Mouse (Mus musculus) neutrophil, adult 5-6 weeks (primary cell): ENCODE data around the gene Sumf1. TPM values are rescaled to one million over a fixed set of nuclear protein-coding genes. Genes with fewer than 3 reads are reported as not detected.

Source experiments
- ATAC-seq: fragments of 151-379, 151-347 bp; 2 replicates; pipeline ENCODE4 v1.8.0; 2017; ENCODE audit warnings: mild to moderate bottlenecking, moderate TSS enrichment; ENCODE audit not compliant: insufficient number of reproducible peaks, poor library complexity, low FRiP score, severe bottlenecking; ENCODE audit errors: extremely low read depth
- total RNA-seq: library from RNA; stranded (forward); fragments of 200-1000 nt; gene quantifications from 2 replicates; pipeline ENCODE4 v1.2.3, GENCODE M21; 2017

Sumf1 gene
- total RNA-seq, 1 experiment from 2014 or later, result 14.0 TPM

DNA sequence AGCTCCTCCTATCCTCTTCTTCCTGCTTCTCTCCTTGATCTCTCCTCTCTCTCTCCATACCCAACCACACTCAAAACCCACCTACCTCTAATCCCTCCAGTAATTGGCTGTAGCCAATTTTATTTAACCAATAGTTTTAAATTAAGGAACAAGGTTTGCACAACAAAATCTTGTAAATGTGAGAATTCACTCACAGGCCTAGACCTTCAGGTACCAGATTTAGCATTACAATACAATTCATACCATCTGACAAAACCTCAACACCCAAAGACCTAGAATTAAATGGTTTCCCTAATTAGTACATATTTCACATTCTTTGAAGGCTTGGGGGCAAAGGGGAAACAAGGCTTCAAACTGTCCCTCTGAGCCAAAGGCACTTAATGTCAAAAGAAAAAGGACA, 78.0 kb downstream of the Sumf1 start:
- no peak for ATAC-seq

- ATAC-seq, result no peak
Observed at GRCm38 (mm10) chr6:108101936-108102830, 83.2 kb downstream of the Sumf1 start.

- no peak for ATAC-seq
Observed at GRCm38 (mm10) chr6:108098846-108099217, 86.5 kb downstream of the Sumf1 start.

- peak; percentile 97 for ATAC-seq
Observed at GRCm38 (mm10) chr6:108098171-108098845, 87.1 kb downstream of the Sumf1 start.

GRCm38 (mm10) chr6:108095445-108095844, 89.9 kb downstream of the Sumf1 start:
- ATAC-seq, result no peak

GRCm38 (mm10) chr6:108093449-108093848, 91.9 kb downstream of the Sumf1 start:
- no peak for ATAC-seq

- no peak for ATAC-seq
Observed at GRCm38 (mm10) chr6:108092646-108093045, 92.7 kb downstream of the Sumf1 start.

- no peak for ATAC-seq
Observed at GRCm38 (mm10) chr6:108091296-108091695, 94.1 kb downstream of the Sumf1 start.

- no peak for ATAC-seq
Observed at GRCm38 (mm10) chr6:108075857-108076256, 109.5 kb downstream of the Sumf1 start.

GRCm38 (mm10) chr6:108074624-108075023, 110.8 kb downstream of the Sumf1 start:
- ATAC-seq, result no peak

- ATAC-seq, result no peak
Observed at GRCm38 (mm10) chr6:108073931-108074330, 111.5 kb downstream of the Sumf1 start.

GRCm38 (mm10) chr6:108073071-108073470, 112.3 kb downstream of the Sumf1 start:
- ATAC-seq, result no peak

DNA sequence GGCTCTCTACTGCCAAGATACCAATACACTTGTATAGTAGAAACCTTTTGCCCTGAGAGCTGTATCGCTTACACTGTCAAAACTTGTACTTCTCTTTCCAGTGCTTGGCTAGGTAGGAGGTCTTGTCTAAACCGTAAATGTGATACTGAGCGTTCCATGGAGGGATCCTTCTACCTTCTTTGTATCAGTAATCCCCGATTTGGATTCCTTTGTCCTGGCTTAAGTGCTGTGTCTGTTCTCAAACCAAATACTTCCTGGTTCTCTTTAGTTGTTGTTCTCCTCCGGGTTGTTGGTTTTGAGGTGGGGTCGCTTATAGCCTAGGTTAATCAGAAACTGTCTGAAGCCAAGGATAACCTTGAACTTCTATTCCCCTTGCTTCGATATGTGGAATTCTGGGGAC, 114.4 kb downstream of the Sumf1 start:
- ATAC-seq, result no peak

- peak; percentile 32; the same call in 1 of the 2 replicates for ATAC-seq
Observed at GRCm38 (mm10) chr6:108065583-108065982, 119.8 kb downstream of the Sumf1 start.

- ATAC-seq, result peak; percentile 92
Observed at GRCm38 (mm10) chr6:108064918-108065526, 120.4 kb downstream of the Sumf1 start, which contains the start of gene Setmar. Setmar (plus strand) TSS chr6:108065045.

GRCm38 (mm10) chr6:108061121-108061520, 124.3 kb downstream of the Sumf1 start:
- no peak for ATAC-seq

- no peak for ATAC-seq
Observed at GRCm38 (mm10) chr6:108058066-108058465, 127.3 kb downstream of the Sumf1 start.

- no peak for ATAC-seq
Observed at GRCm38 (mm10) chr6:108057353-108057752, 128.0 kb downstream of the Sumf1 start.
